Comparison of ENCODE assay signal across 26 mouse cellular contexts in genomic region chr2:158137771-158138170, GRCm38 (mm10). TPM values are rescaled to one million over a fixed set of nuclear protein-coding genes. Genes with fewer than 3 reads are reported as not detected.
A peak's percentile ranks its signal among the peaks of the same experiment; 100 is the strongest.
DNase-seq lines count a peak whose midpoint lies in the region; ATAC-seq and TF ChIP-seq lines count a peak whose summit lies in the region.
"Had no signal": no experiment of that assay in that cellular context is flagged by ENCODE, and none has a peak within 500 bp of the region (broad histone marks: within the 10 kb centered on the region; RNA-seq: fewer than 3 reads in every experiment).

No protein-coding gene starts in this region.

- no peak overlapping the region for H3K4me3 ChIP-seq in kidney, adult 2 months (ENCODE audit: insufficient read depth, low read depth, low read length)
- H3K4me3 ChIP-seq in embryonic facial prominence, embryonic 10.5 days = no peak overlapping the region
- H3K4me3 ChIP-seq in forebrain, postnatal 0 days (ENCODE audit: low read depth, low read length) = no peak overlapping the region
- H3K4me3 ChIP-seq: forebrain, embryonic 13.5 days; hindbrain, embryonic 13.5 days; lung, embryonic 15.5 days; midbrain, embryonic 10.5 days; midbrain, embryonic 15.5 days; neural tube, embryonic 15.5 days; stomach, embryonic 15.5 days had no signal

- H3K27me3 ChIP-seq in kidney, adult 2 months (replicated peaks; ENCODE audit: control insufficient read depth, insufficient read depth, low read length) = no peaks in the 10 kb centered on the region
- H3K27me3 ChIP-seq in embryonic facial prominence, embryonic 10.5 days (replicated peaks; ENCODE audit: low read depth, poor library complexity, severe bottlenecking) = no peaks in the 10 kb centered on the region
- H3K27me3 ChIP-seq in forebrain, postnatal 0 days (ENCODE audit: insufficient read depth, low read length) = no peaks in the 10 kb centered on the region
- H3K27me3 ChIP-seq: forebrain, embryonic 13.5 days; hindbrain, embryonic 13.5 days; lung, embryonic 15.5 days; midbrain, embryonic 15.5 days; neural tube, embryonic 15.5 days; Patski; stomach, embryonic 15.5 days had no signal

- H3K9ac ChIP-seq in forebrain, postnatal 0 days = no peak overlapping the region
- H3K9ac ChIP-seq: forebrain, embryonic 13.5 days; hindbrain, embryonic 13.5 days; lung, embryonic 15.5 days; midbrain, embryonic 15.5 days; neural tube, embryonic 15.5 days; stomach, embryonic 15.5 days had no signal

- peak overlapping the region; percentile 10; the same call in 1 of the 2 replicates for H3K27ac ChIP-seq in kidney, adult 2 months (ENCODE audit: insufficient read depth, low read depth, low read length)
- H3K27ac ChIP-seq in embryonic facial prominence, embryonic 10.5 days (replicated peaks) = 0 out of 2 replicates have a peak overlapping the region, but pooled peaks have one; percentile 15
- H3K27ac ChIP-seq in forebrain, postnatal 0 days (ENCODE audit: low read depth, low read length) = no peak overlapping the region
- H3K27ac ChIP-seq: forebrain, embryonic 13.5 days; hindbrain, embryonic 13.5 days; lung, embryonic 15.5 days; midbrain, embryonic 10.5 days; midbrain, embryonic 15.5 days; neural tube, embryonic 15.5 days; stomach, embryonic 15.5 days had no signal

- no peak for TF ChIP-seq CTCF in kidney, adult 2 months (conservative IDR thresholded peaks at IDR 0.05; ENCODE audit: insufficient read depth, insufficient read length, low read depth, low read length)
- TF ChIP-seq CTCF in forebrain, postnatal 0 days (IDR thresholded peaks at IDR 0.05; ENCODE audit: low read depth) = no peak

- 75% methylated on average over 12 of the region's 12 CpGs for WGBS in kidney, adult 2 months
- WGBS in embryonic facial prominence, embryonic 10.5 days = 85% methylated on average over 12 of the region's 12 CpGs
- WGBS in forebrain, postnatal 0 days = 91% methylated on average over 12 of the region's 12 CpGs

- H3K4me1 ChIP-seq in kidney, adult 2 months (ENCODE audit: control insufficient read depth, insufficient read depth, low read length) = peaks cover 14% of the 10 kb centered on the region
- peaks cover 44% of the 10 kb centered on the region for H3K4me1 ChIP-seq in embryonic facial prominence, embryonic 10.5 days
- H3K4me1 ChIP-seq in forebrain, postnatal 0 days (ENCODE audit: insufficient read depth) = no peaks in the 10 kb centered on the region

- H3K4me2 ChIP-seq in forebrain, postnatal 0 days (ENCODE audit: low read depth) = no peak overlapping the region
- H3K4me2 ChIP-seq: forebrain, embryonic 13.5 days; heart, embryonic 11.5 days; hindbrain, embryonic 13.5 days; lung, embryonic 15.5 days; midbrain, embryonic 15.5 days; neural tube, embryonic 15.5 days; stomach, embryonic 15.5 days had no signal

- no peak for TF ChIP-seq POLR2A in kidney, adult 2 months (IDR thresholded peaks at IDR 0.05; ENCODE audit: low read depth, low read length)

- ATAC-seq in forebrain, postnatal 0 days = no peak
- ATAC-seq: forebrain, embryonic 13.5 days; intestine, postnatal 0 days; midbrain, embryonic 15.5 days; Patski had no signal

- no peaks in the 10 kb centered on the region; the same call in 1 of the 2 replicates for H3K36me3 ChIP-seq in kidney, adult 2 months (ENCODE audit: control insufficient read depth, insufficient read depth, low read length)
- no peaks in the 10 kb centered on the region for H3K36me3 ChIP-seq in embryonic facial prominence, embryonic 10.5 days (replicated peaks)
- no peaks in the 10 kb centered on the region for H3K36me3 ChIP-seq in forebrain, postnatal 0 days (ENCODE audit: insufficient read depth)
- H3K36me3 ChIP-seq: hindbrain, embryonic 13.5 days; midbrain, embryonic 10.5 days; midbrain, embryonic 15.5 days; neural tube, embryonic 15.5 days had no signal

- H3K9me3 ChIP-seq in embryonic facial prominence, embryonic 10.5 days = no peaks in the 10 kb centered on the region
- H3K9me3 ChIP-seq in forebrain, postnatal 0 days (ENCODE audit: low read length) = no peaks in the 10 kb centered on the region
- H3K9me3 ChIP-seq: forebrain, embryonic 13.5 days; hindbrain, embryonic 13.5 days; lung, embryonic 15.5 days; midbrain, embryonic 10.5 days; midbrain, embryonic 15.5 days; neural tube, embryonic 15.5 days; stomach, embryonic 15.5 days had no signal

- DNase-seq in heart, adult 11 months = peak; percentile 94
- DNase-seq in heart, adult 18-20 months = no peak
- DNase-seq in kidney, adult 2 months = peak; percentile 48
- no peak for DNase-seq in kidney, postnatal 4 days
- DNase-seq in 416B (ENCODE audit: low read depth) = peak; percentile 58
- no peak for DNase-seq in embryonic facial prominence, embryonic 10.5 days (ENCODE audit: low spot score)
- no peak for DNase-seq in forebrain, postnatal 0 days
- no peak for DNase-seq in layer of hippocampus, adult 9-11 months
- DNase-seq: adrenal gland, postnatal 14 days; cerebellum, adult 2 months; cerebellum, postnatal 14 days; kidney, postnatal 14 days; left cerebral cortex, postnatal 4 days; retina, postnatal 1 day; right cerebral cortex, postnatal 14 days; thymus, postnatal 14 days had no signal

RNA-seq across cellular contexts. Expression of gene Tgm2, which starts 8.5 kb away (rescaled TPM):
- total RNA-seq in heart, adult 18-20 months (2021) = 100 to 1,000 TPM; 247 to 266 TPM
- polyA plus RNA-seq in kidney, adult 2 months (2012; rRNA removed) = 217 and 221 TPM in 2 replicates
- 6.4 and 7.8 TPM in 2 replicates for polyA plus RNA-seq in embryonic facial prominence, embryonic 10.5 days (2016; fragmentation: Nextera tagmentation; extraction: Ambion mirVana)
- 9.1 and 13.0 TPM in 2 replicates for total RNA-seq in forebrain, postnatal 0 days (2014; rRNA removed)
- 6.1 TPM in 2 replicates for polyA plus RNA-seq in forebrain, postnatal 0 days (2015; fragmentation: Nextera tagmentation; extraction: Ambion mirVana)

Comparison
In these comparisons a context has a peak if more than half of its experiments do, and no peak if none do; other contexts are left out.
1. DNase-seq: peak in heart, adult 11 months (single experiment), kidney, adult 2 months (single experiment) and 416B (single experiment); none in heart, adult 18-20 months (0 of 2), kidney, postnatal 4 days (0 of 2), embryonic facial prominence, embryonic 10.5 days (single experiment), forebrain, postnatal 0 days (single experiment) and layer of hippocampus, adult 9-11 months (single experiment).
2. RNA of gene Tgm2, which starts 8.5 kb away (polyA plus RNA-seq): 217 to 221 TPM in kidney, adult 2 months; 6.4 to 7.8 TPM in embryonic facial prominence, embryonic 10.5 days and 6.1 TPM in forebrain, postnatal 0 days; every median in the first group is over 10 times any median in the second.